Mouse (Mus musculus) liver, adult 2 months (tissue): ENCODE measurements around the gene Sh2b1.

Experiments used
- CTCF ChIP-seq: fragments of 200-500 bp; IDR thresholded peaks from 2 replicates; pipeline ENCODE4 v1.5.1; 2011; ENCODE audit warnings: low read depth, low read length, control low read depth
- POLR2A ChIP-seq: fragments of 200-500 bp; IDR thresholded peaks from 2 replicates; pipeline ENCODE4 v1.6.1; 2011; ENCODE audit warnings: low read length, control low read depth; ENCODE audit not compliant: insufficient read depth; ENCODE audit errors: extremely low read depth

GRCm38 (mm10) chr7:126461626-126462025 lies 13.6 kb downstream of the Sh2b1 start:
- TF ChIP-seq CTCF (no peak), POLR2A (no peak)
